Mouse (Mus musculus): ENCODE results near the gene Trmt13. TPM values are rescaled to one million over a fixed set of nuclear protein-coding genes. Genes with fewer than 3 reads are reported as not detected.
"Not testable (repeated sequence)": the region's sequence is repeated elsewhere in the genome, so short reads cannot be mapped to it uniquely, and the experiment has no call there.

Trmt13 gene
- polyA plus RNA-seq, 1 experiment from 2014 or later, result 7.0 TPM

DNA sequence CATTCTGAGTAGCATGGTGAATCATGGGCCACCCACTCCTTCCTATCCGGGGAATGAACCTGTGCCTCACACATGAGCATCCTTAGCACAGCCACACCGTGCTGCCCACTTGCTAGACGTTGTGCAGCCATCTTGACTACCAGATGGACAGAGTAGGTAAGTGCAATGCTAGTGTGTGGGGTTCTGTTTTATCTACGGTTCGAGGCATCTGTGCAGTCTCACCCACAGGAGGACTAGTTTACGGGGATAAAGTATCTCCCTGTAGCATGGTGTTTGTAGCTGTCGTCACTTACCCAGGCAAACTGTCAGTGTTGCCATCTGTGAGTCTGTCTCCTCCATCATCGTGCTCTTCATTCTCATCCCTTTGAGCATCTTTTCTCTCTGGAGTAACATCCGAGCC, 32.2 kb downstream of the Trmt13 start:
- H3K9me3 ChIP-seq (replicated peaks; ENCODE audit: control insufficient read depth, low read length), result no peaks in the 10 kb centered on the region
- H3K4me2 ChIP-seq (ENCODE audit: low read depth, low read length), result no peak overlapping the region
- ATAC-seq (ENCODE audit: low read depth), result no peak
- H3K27me3 ChIP-seq (ENCODE audit: control insufficient read depth, insufficient read depth, low read depth, low read length), result no peaks in the 10 kb centered on the region
- no peak overlapping the region for H3K4me3 ChIP-seq (ENCODE audit: low read depth, low read length)
- peaks cover 28% of the 10 kb centered on the region for H3K36me3 ChIP-seq (ENCODE audit: control insufficient read depth, insufficient read depth)
- H3K4me1 ChIP-seq (ENCODE audit: control insufficient read depth, low read depth, low read length), result no peaks in the 10 kb centered on the region
- H3K27ac ChIP-seq (ENCODE audit: low read length), result no peak overlapping the region
- no peak overlapping the region for H3K9ac ChIP-seq (ENCODE audit: low read depth, low read length)
- WGBS (ENCODE audit: insufficient replicate concordance), result 84% methylated on average over 9 of the region's 9 CpGs

DNA sequence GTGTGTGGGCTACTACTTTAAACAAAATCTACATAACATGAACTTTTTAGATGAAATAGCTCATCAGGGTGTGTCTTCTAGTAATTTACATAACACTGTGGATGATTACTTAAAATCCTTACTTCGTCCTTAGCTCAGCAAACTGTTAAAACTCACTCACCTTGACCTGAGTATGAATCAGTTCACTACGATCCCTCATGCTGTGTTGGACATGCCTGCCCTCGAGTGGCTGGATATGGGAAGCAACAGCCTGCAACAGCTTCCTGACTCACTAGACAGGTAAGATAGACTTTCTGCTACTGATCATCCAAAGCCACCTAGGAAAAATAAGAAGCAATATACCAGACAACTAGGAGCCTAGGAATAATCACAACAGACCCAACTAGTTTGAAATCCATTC, 37.1 kb downstream of the Trmt13 start:
- ATAC-seq (ENCODE audit: low read depth), result 0 out of 2 replicates have a peak, but pooled peaks have one; percentile 43

GRCm38 (mm10) chr3:116570628-116571027, 43.8 kb downstream of the Trmt13 start:
- no peak overlapping the region for H3K9ac ChIP-seq (ENCODE audit: low read depth, low read length)
- H3K4me3 ChIP-seq (ENCODE audit: low read depth, low read length), result no peak overlapping the region
- H3K9me3 ChIP-seq (replicated peaks; ENCODE audit: control insufficient read depth, low read length), result no peaks in the 10 kb centered on the region; the same call in 1 of the 2 replicates
- 28% methylated on average over 2 of the region's 2 CpGs for WGBS (ENCODE audit: insufficient replicate concordance)
- no peak for ATAC-seq (ENCODE audit: low read depth)
- no peaks in the 10 kb centered on the region for H3K27me3 ChIP-seq (ENCODE audit: control insufficient read depth, insufficient read depth, low read depth, low read length)
- H3K27ac ChIP-seq (ENCODE audit: low read length), result no peak overlapping the region
- peaks cover 1% of the 10 kb centered on the region for H3K36me3 ChIP-seq (ENCODE audit: control insufficient read depth, insufficient read depth)
- no peaks in the 10 kb centered on the region for H3K4me1 ChIP-seq (ENCODE audit: control insufficient read depth, low read depth, low read length)
- H3K4me2 ChIP-seq (ENCODE audit: low read depth, low read length), result no peak overlapping the region

More for the DNA sequence above, 37.1 kb downstream of the Trmt13 start:
- Histone ChIP-seq H3K9me3 (replicated peaks; ENCODE audit: control insufficient read depth, low read length) (no peaks in the 10 kb centered on the region), H3K27me3 (ENCODE audit: control insufficient read depth, insufficient read depth, low read depth, low read length) (no peaks in the 10 kb centered on the region), H3K4me3 (ENCODE audit: low read depth, low read length) (no peak overlapping the region), H3K4me2 (ENCODE audit: low read depth, low read length) (no peak overlapping the region), H3K4me1 (ENCODE audit: control insufficient read depth, low read depth, low read length) (no peaks in the 10 kb centered on the region), H3K36me3 (ENCODE audit: control insufficient read depth, insufficient read depth) (peaks cover 11% of the 10 kb centered on the region), H3K9ac (ENCODE audit: low read depth, low read length) (no peak overlapping the region), H3K27ac (ENCODE audit: low read length) (no peak overlapping the region)
- WGBS (ENCODE audit: insufficient replicate concordance), result 50% methylated on average over 3 of the region's 3 CpGs

- peak overlapping the region; percentile 62 for H3K4me3 ChIP-seq (ENCODE audit: low read depth, low read length)
- H3K27me3 ChIP-seq (ENCODE audit: control insufficient read depth, insufficient read depth, low read depth, low read length), result no peaks in the 10 kb centered on the region
- no peaks in the 10 kb centered on the region; the same call in 1 of the 2 replicates for H3K9me3 ChIP-seq (replicated peaks; ENCODE audit: control insufficient read depth, low read length)
- 9% methylated on average over 7 of the region's 7 CpGs for WGBS (ENCODE audit: insufficient replicate concordance)
- ATAC-seq (ENCODE audit: low read depth), result peak; percentile 49
- H3K27ac ChIP-seq (ENCODE audit: low read length), result peak overlapping the region; percentile 92
- peaks cover 2% of the 10 kb centered on the region for H3K36me3 ChIP-seq (ENCODE audit: control insufficient read depth, insufficient read depth)
- H3K4me2 ChIP-seq (ENCODE audit: low read depth, low read length), result peak overlapping the region; percentile 65
- peaks cover 20% of the 10 kb centered on the region for H3K4me1 ChIP-seq (ENCODE audit: control insufficient read depth, low read depth, low read length)
- peak overlapping the region; percentile 63 for H3K9ac ChIP-seq (ENCODE audit: low read depth, low read length)
Measured at GRCm38 (mm10) chr3:116563095-116563492, 51.3 kb downstream of the Trmt13 start.

- peak within 1 kb of the TSS; percentile 62 for H3K4me3 ChIP-seq (ENCODE audit: low read depth, low read length)
- ATAC-seq (ENCODE audit: low read depth), result peak; percentile 99
- no peaks in the 10 kb centered on the region; the same call in 1 of the 2 replicates for H3K9me3 ChIP-seq (replicated peaks; ENCODE audit: control insufficient read depth, low read length)
- peak within 1 kb of the TSS; percentile 65 for H3K4me2 ChIP-seq (ENCODE audit: low read depth, low read length)
- peaks cover 2% of the 10 kb centered on the region for H3K36me3 ChIP-seq (ENCODE audit: control insufficient read depth, insufficient read depth)
- WGBS (ENCODE audit: insufficient replicate concordance), result 21% methylated on average over 7 of the region's 7 CpGs
- H3K9ac ChIP-seq (ENCODE audit: low read depth, low read length), result peak within 1 kb of the TSS; percentile 63
- peaks cover 20% of the 10 kb centered on the region for H3K4me1 ChIP-seq (ENCODE audit: control insufficient read depth, low read depth, low read length)
- H3K27me3 ChIP-seq (ENCODE audit: control insufficient read depth, insufficient read depth, low read depth, low read length), result no peaks in the 10 kb centered on the region
- H3K27ac ChIP-seq (ENCODE audit: low read length), result peak within 1 kb of the TSS; percentile 92
Measured at GRCm38 (mm10) chr3:116562408-116563094, 51.8 kb downstream of the Trmt13 start, which contains the start of gene Lrrc39. Gene Lrrc39, plus strand, starts transcription at chr3:116562973.

DNA sequence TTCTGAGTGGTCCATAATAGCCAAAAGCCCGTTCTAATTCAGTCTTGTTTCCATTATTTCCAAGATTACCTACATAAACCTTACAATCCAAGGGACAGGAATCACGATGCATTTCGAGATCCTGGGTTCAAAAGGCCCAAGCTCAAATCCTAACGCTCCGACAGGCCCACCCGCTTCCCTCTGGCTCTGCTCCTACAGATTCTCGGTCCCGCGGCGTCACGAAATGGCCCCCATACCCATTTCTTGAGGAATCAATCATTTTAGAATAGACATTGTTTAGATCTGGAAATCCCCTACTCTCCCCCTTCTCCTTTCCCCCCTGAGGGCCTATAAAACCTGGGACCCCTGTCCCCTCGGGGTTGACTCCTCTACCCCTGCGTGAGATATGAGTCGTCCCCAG, 53.1 kb downstream of the Trmt13 start:
- H3K27ac ChIP-seq (ENCODE audit: low read length); ATAC-seq (ENCODE audit: low read depth); H3K27me3 ChIP-seq (ENCODE audit: control insufficient read depth, insufficient read depth, low read depth, low read length); H3K4me2 ChIP-seq (ENCODE audit: low read depth, low read length); H3K4me3 ChIP-seq (ENCODE audit: low read depth, low read length); H3K9ac ChIP-seq (ENCODE audit: low read depth, low read length); H3K9me3 ChIP-seq (replicated peaks; ENCODE audit: control insufficient read depth, low read length); H3K36me3 ChIP-seq (ENCODE audit: control insufficient read depth, insufficient read depth): not testable (repeated sequence)
- H3K4me1 ChIP-seq (ENCODE audit: control insufficient read depth, low read depth, low read length), result peaks cover 20% of the 10 kb centered on the region
- 89% methylated on average over 13 of the region's 14 CpGs for whole genome bisulfite sequencing (ENCODE audit: insufficient replicate concordance)

- no peak overlapping the region for H3K27ac ChIP-seq (ENCODE audit: low read length)
- WGBS (ENCODE audit: insufficient replicate concordance), result 83% methylated on average over 5 of the region's 5 CpGs
- H3K9ac ChIP-seq (ENCODE audit: low read depth, low read length), result no peak overlapping the region
- no peak overlapping the region for H3K4me3 ChIP-seq (ENCODE audit: low read depth, low read length)
- peaks cover 3% of the 10 kb centered on the region; the same call in 1 of the 2 replicates for H3K36me3 ChIP-seq (ENCODE audit: control insufficient read depth, insufficient read depth)
- no peak for ATAC-seq (ENCODE audit: low read depth)
- H3K27me3 ChIP-seq (ENCODE audit: control insufficient read depth, insufficient read depth, low read depth, low read length), result no peaks in the 10 kb centered on the region
- H3K4me1 ChIP-seq (ENCODE audit: control insufficient read depth, low read depth, low read length), result no peaks in the 10 kb centered on the region
- no peaks in the 10 kb centered on the region for H3K9me3 ChIP-seq (replicated peaks; ENCODE audit: control insufficient read depth, low read length)
- no peak overlapping the region for H3K4me2 ChIP-seq (ENCODE audit: low read depth, low read length)
Measured at GRCm38 (mm10) chr3:116551362-116551761, 63.0 kb downstream of the Trmt13 start.

- no peak for ATAC-seq (ENCODE audit: low read depth)
- H3K9ac ChIP-seq (ENCODE audit: low read depth, low read length), result no peak overlapping the region
- H3K36me3 ChIP-seq (ENCODE audit: control insufficient read depth, insufficient read depth), result peaks cover 6% of the 10 kb centered on the region; the same call in 1 of the 2 replicates
- no peak overlapping the region for H3K27ac ChIP-seq (ENCODE audit: low read length)
- H3K27me3 ChIP-seq (ENCODE audit: control insufficient read depth, insufficient read depth, low read depth, low read length), result no peaks in the 10 kb centered on the region
- H3K4me3 ChIP-seq (ENCODE audit: low read depth, low read length), result no peak overlapping the region
- no peak overlapping the region for H3K4me2 ChIP-seq (ENCODE audit: low read depth, low read length)
- no peaks in the 10 kb centered on the region for H3K4me1 ChIP-seq (ENCODE audit: control insufficient read depth, low read depth, low read length)
- 86% methylated on average over 5 of the region's 5 CpGs for WGBS (ENCODE audit: insufficient replicate concordance)
- H3K9me3 ChIP-seq (replicated peaks; ENCODE audit: control insufficient read depth, low read length), result no peaks in the 10 kb centered on the region
Measured at GRCm38 (mm10) chr3:116547430-116547829, 67.0 kb downstream of the Trmt13 start.

GRCm38 (mm10) chr3:116542532-116542931, 71.9 kb downstream of the Trmt13 start:
- Histone ChIP-seq H3K4me2 (ENCODE audit: low read depth, low read length) (no peak overlapping the region), H3K9ac (ENCODE audit: low read depth, low read length) (no peak overlapping the region), H3K4me1 (ENCODE audit: control insufficient read depth, low read depth, low read length) (no peaks in the 10 kb centered on the region), H3K4me3 (ENCODE audit: low read depth, low read length) (no peak overlapping the region), H3K27ac (ENCODE audit: low read length) (no peak overlapping the region), H3K36me3 (ENCODE audit: control insufficient read depth, insufficient read depth) (peaks cover 6% of the 10 kb centered on the region; the same call in 1 of the 2 replicates), H3K9me3 (replicated peaks; ENCODE audit: control insufficient read depth, low read length) (no peaks in the 10 kb centered on the region), H3K27me3 (ENCODE audit: control insufficient read depth, insufficient read depth, low read depth, low read length) (no peaks in the 10 kb centered on the region)
- 32% methylated on average over 3 of the region's 3 CpGs for WGBS (ENCODE audit: insufficient replicate concordance)
- no peak for ATAC-seq (ENCODE audit: low read depth)
